Mouse (Mus musculus): Measurements from ENCODE around the gene Hmox2. TPM values are rescaled to one million over a fixed set of nuclear protein-coding genes. Genes with fewer than 3 reads are reported as not detected.

Gene Hmox2
- polyA plus RNA-seq, 1 experiment = 47.7 TPM

GRCm38 (mm10) chr16:4762437-4762836 lies 36.3 kb downstream of the Hmox2 start:
- Histone ChIP-seq H3K27ac (ENCODE audit: insufficient read depth, low read length) (no peak overlapping the region), H3K4me3 (ENCODE audit: insufficient read depth, low read length) (no peak overlapping the region), H3K4me1 (ENCODE audit: control insufficient read depth, insufficient read depth, low read length) (no peaks in the 10 kb centered on the region)
- no peak for TF ChIP-seq CTCF (IDR thresholded peaks at IDR 0.05; ENCODE audit: borderline replicate concordance, insufficient read depth, low read length)
- TF ChIP-seq POLR2A (IDR thresholded peaks at IDR 0.05; ENCODE audit: low read depth, low read length) = no peak

GRCm38 (mm10) chr16:4763276-4763675 lies 37.1 kb downstream of the Hmox2 start:
- TF ChIP-seq CTCF (IDR thresholded peaks at IDR 0.05; ENCODE audit: borderline replicate concordance, insufficient read depth, low read length) (no peak), POLR2A (IDR thresholded peaks at IDR 0.05; ENCODE audit: low read depth, low read length) (no peak)
- H3K4me1 ChIP-seq (ENCODE audit: control insufficient read depth, insufficient read depth, low read length) = no peaks in the 10 kb centered on the region
- no peak overlapping the region for H3K4me3 ChIP-seq (ENCODE audit: insufficient read depth, low read length)
- H3K27ac ChIP-seq (ENCODE audit: insufficient read depth, low read length) = peak overlapping the region; percentile 2; the same call in 1 of the 2 replicates

GRCm38 (mm10) chr16:4765852-4766251 lies 39.7 kb downstream of the Hmox2 start:
- H3K4me1 ChIP-seq (ENCODE audit: control insufficient read depth, insufficient read depth, low read length) = no peaks in the 10 kb centered on the region
- TF ChIP-seq CTCF (IDR thresholded peaks at IDR 0.05; ENCODE audit: borderline replicate concordance, insufficient read depth, low read length) (no peak), POLR2A (IDR thresholded peaks at IDR 0.05; ENCODE audit: low read depth, low read length) (no peak)
- no peak overlapping the region for H3K4me3 ChIP-seq (ENCODE audit: insufficient read depth, low read length)
- H3K27ac ChIP-seq (ENCODE audit: insufficient read depth, low read length) = no peak overlapping the region

GRCm38 (mm10) chr16:4767012-4767790 lies 41.0 kb downstream of the Hmox2 start:
- Histone ChIP-seq H3K4me1 (ENCODE audit: control insufficient read depth, insufficient read depth, low read length) (no peaks in the 10 kb centered on the region), H3K4me3 (ENCODE audit: insufficient read depth, low read length) (no peak overlapping the region), H3K27ac (ENCODE audit: insufficient read depth, low read length) (no peak overlapping the region)
- TF ChIP-seq CTCF (IDR thresholded peaks at IDR 0.05; ENCODE audit: borderline replicate concordance, insufficient read depth, low read length) (no peak), POLR2A (IDR thresholded peaks at IDR 0.05; ENCODE audit: low read depth, low read length) (no peak)

- Histone ChIP-seq H3K4me3 (ENCODE audit: insufficient read depth, low read length) (no peak overlapping the region), H3K27ac (ENCODE audit: insufficient read depth, low read length) (no peak overlapping the region), H3K4me1 (ENCODE audit: control insufficient read depth, insufficient read depth, low read length) (no peaks in the 10 kb centered on the region)
- TF ChIP-seq POLR2A (IDR thresholded peaks at IDR 0.05; ENCODE audit: low read depth, low read length) (no peak), CTCF (IDR thresholded peaks at IDR 0.05; ENCODE audit: borderline replicate concordance, insufficient read depth, low read length) (no peak)
Measured at GRCm38 (mm10) chr16:4768719-4769118, 42.6 kb downstream of the Hmox2 start.

- no peak overlapping the region for H3K27ac ChIP-seq (ENCODE audit: insufficient read depth, low read length)
Measured at GRCm38 (mm10) chr16:4773289-4773970, 47.3 kb downstream of the Hmox2 start.

GRCm38 (mm10) chr16:4777171-4777904 lies 51.2 kb downstream of the Hmox2 start:
- H3K27ac ChIP-seq (ENCODE audit: insufficient read depth, low read length) = peak overlapping the region; percentile 81
- peaks cover 26% of the 10 kb centered on the region for H3K4me1 ChIP-seq (ENCODE audit: control insufficient read depth, insufficient read depth, low read length)
- no peak overlapping the region for H3K4me3 ChIP-seq (ENCODE audit: insufficient read depth, low read length)
- TF ChIP-seq CTCF (IDR thresholded peaks at IDR 0.05; ENCODE audit: borderline replicate concordance, insufficient read depth, low read length) = no peak
- TF ChIP-seq POLR2A (IDR thresholded peaks at IDR 0.05; ENCODE audit: low read depth, low read length) = no peak

More at GRCm38 (mm10) chr16:4773289-4773970, 47.3 kb downstream of the Hmox2 start:
- Histone ChIP-seq H3K4me1 (ENCODE audit: control insufficient read depth, insufficient read depth, low read length) (peaks cover 16% of the 10 kb centered on the region; the same call in 1 of the 2 replicates), H3K4me3 (ENCODE audit: insufficient read depth, low read length) (no peak overlapping the region)
- TF ChIP-seq POLR2A (IDR thresholded peaks at IDR 0.05; ENCODE audit: low read depth, low read length) (no peak), CTCF (IDR thresholded peaks at IDR 0.05; ENCODE audit: borderline replicate concordance, insufficient read depth, low read length) (no peak)

- no peak for TF ChIP-seq CTCF (IDR thresholded peaks at IDR 0.05; ENCODE audit: borderline replicate concordance, insufficient read depth, low read length)
- TF ChIP-seq POLR2A (IDR thresholded peaks at IDR 0.05; ENCODE audit: low read depth, low read length) = no peak
- H3K4me3 ChIP-seq (ENCODE audit: insufficient read depth, low read length) = no peak overlapping the region
- H3K4me1 ChIP-seq (ENCODE audit: control insufficient read depth, insufficient read depth, low read length) = peaks cover 29% of the 10 kb centered on the region
- peak overlapping the region; percentile 81 for H3K27ac ChIP-seq (ENCODE audit: insufficient read depth, low read length)
Measured at GRCm38 (mm10) chr16:4777905-4778609, 51.9 kb downstream of the Hmox2 start.

- H3K4me3 ChIP-seq (ENCODE audit: insufficient read depth, low read length) = no peak overlapping the region
- H3K4me1 ChIP-seq (ENCODE audit: control insufficient read depth, insufficient read depth, low read length) = peaks cover 34% of the 10 kb centered on the region
- TF ChIP-seq CTCF (IDR thresholded peaks at IDR 0.05; ENCODE audit: borderline replicate concordance, insufficient read depth, low read length) (no peak), POLR2A (IDR thresholded peaks at IDR 0.05; ENCODE audit: low read depth, low read length) (no peak)
- no peak overlapping the region; the same call in 1 of the 2 replicates for H3K27ac ChIP-seq (ENCODE audit: insufficient read depth, low read length)
Measured at GRCm38 (mm10) chr16:4778940-4779339, 52.8 kb downstream of the Hmox2 start.

Measured in embryonic fibroblast, embryonic 13.5 days (primary cell).